ENCODE assay signal across 8 mouse cellular contexts in genomic region chr12:70110375-70111116, GRCm38 (mm10). TPM values are rescaled to one million over a fixed set of nuclear protein-coding genes. Genes with fewer than 3 reads are reported as not detected.
DNase-seq lines count a peak whose midpoint lies in the region; ATAC-seq and TF ChIP-seq lines count a peak whose summit lies in the region.

No protein-coding gene starts in this region.

- H3K27me3 ChIP-seq in spleen, adult 2 months (ENCODE audit: control insufficient read depth, insufficient read depth, low read length) = no peaks in the 10 kb centered on the region
- H3K27me3 ChIP-seq in hindbrain, embryonic 12.5 days = no peaks in the 10 kb centered on the region; the same call in 1 of the 2 replicates
- peaks cover 8% of the 10 kb centered on the region for H3K27me3 ChIP-seq in megakaryocyte, embryonic 14.5 days (replicated peaks)

- peak overlapping the region; percentile 80 for H3K4me3 ChIP-seq in spleen, adult 2 months (ENCODE audit: extremely low read depth, insufficient read depth, insufficient read length)
- peak overlapping the region; percentile 84 for H3K4me3 ChIP-seq in hindbrain, embryonic 12.5 days
- peak overlapping the region; percentile 95 for H3K4me3 ChIP-seq in megakaryocyte, embryonic 14.5 days (replicated peaks)

- peak; percentile 11 for DNase-seq in cerebellum, adult 11 months
- no peak for DNase-seq in cerebellum, postnatal 4 days (ENCODE audit: low spot score in 2 of 2)
- DNase-seq in spleen, adult 2 months (ENCODE audit: low read depth in 1 of 2, low spot score in 2 of 2) = no peak
- DNase-seq in spleen, adult 12 weeks (ENCODE audit: low spot score) = no peak
- DNase-seq in urinary bladder, adult 2 months (ENCODE audit: low spot score) = no peak
- DNase-seq in c-Kit-positive CD71-positive TER-119-positive erythroid progenitor cells, embryonic 14.5 days (ENCODE audit: low spot score) = no peak

- H3K27ac ChIP-seq in spleen, adult 2 months (ENCODE audit: insufficient read depth, low read length) = no peak overlapping the region
- H3K27ac ChIP-seq in hindbrain, embryonic 12.5 days = peak overlapping the region; percentile 93; the same call in 1 of the 2 replicates

- H3K9ac ChIP-seq in hindbrain, embryonic 12.5 days = peak overlapping the region; percentile 91

- no peaks in the 10 kb centered on the region for H3K9me3 ChIP-seq in hindbrain, embryonic 12.5 days (replicated peaks)
- no peaks in the 10 kb centered on the region for H3K9me3 ChIP-seq in megakaryocyte, embryonic 14.5 days

- TF ChIP-seq CTCF in spleen, adult 2 months (IDR thresholded peaks at IDR 0.05; ENCODE audit: extremely low read depth, insufficient read depth, insufficient read length, insufficient replicate concordance) = no peak

- H3K4me2 ChIP-seq in hindbrain, embryonic 12.5 days (replicated peaks) = peak overlapping the region; percentile 86

- WGBS in spleen, adult 2 months = 13% methylated on average over 23 of the region's 23 CpGs
- 13% methylated on average over 23 of the region's 23 CpGs for WGBS in hindbrain, embryonic 12.5 days

- TF ChIP-seq POLR2A in spleen, adult 2 months (IDR thresholded peaks at IDR 0.05; ENCODE audit: low read depth, low read length) = no peak

- no peak for ATAC-seq in hindbrain, embryonic 12.5 days (ENCODE audit: low FRiP score)

- H3K36me3 ChIP-seq in spleen, adult 2 months (ENCODE audit: control insufficient read depth, insufficient read depth, low read length) = no peaks in the 10 kb centered on the region
- H3K36me3 ChIP-seq in hindbrain, embryonic 12.5 days = no peaks in the 10 kb centered on the region
- peaks cover 14% of the 10 kb centered on the region for H3K36me3 ChIP-seq in megakaryocyte, embryonic 14.5 days (replicated peaks; ENCODE audit: low read length)

- H3K4me1 ChIP-seq in spleen, adult 2 months (ENCODE audit: control insufficient read depth, insufficient read depth, insufficient read length) = peaks cover 18% of the 10 kb centered on the region; the same call in 1 of the 2 replicates
- peaks cover 44% of the 10 kb centered on the region for H3K4me1 ChIP-seq in hindbrain, embryonic 12.5 days
- peaks cover 62% of the 10 kb centered on the region for H3K4me1 ChIP-seq in megakaryocyte, embryonic 14.5 days

RNA-seq across cellular contexts. Expression of gene Nin, which starts 3.0 kb away (rescaled TPM):
- polyA plus RNA-seq in spleen, adult 2 months (2012; rRNA removed) = 11.5 and 14.1 TPM in 2 replicates
- 15.7 and 17.0 TPM in 2 replicates for polyA plus RNA-seq in hindbrain, embryonic 12.5 days (2016; fragmentation: Nextera tagmentation; extraction: Ambion mirVana)
- 2.2 and 5.0 TPM in 2 replicates for polyA plus RNA-seq in megakaryocyte, embryonic 14.5 days (2012; ENCODE audit: insufficient read depth, low replicate concordance)
- polyA plus RNA-seq in urinary bladder, adult 2 months (2012; rRNA removed) = 9.5 and 12.5 TPM in 2 replicates

RNA-seq across cellular contexts. Expression of gene Abhd12b, which starts 43.4 kb away (rescaled TPM):
- not detected in 2 replicates for polyA plus RNA-seq in spleen, adult 2 months (2012; rRNA removed)
- polyA plus RNA-seq in hindbrain, embryonic 12.5 days (2016; fragmentation: Nextera tagmentation; extraction: Ambion mirVana) = not detected in 2 replicates
- polyA plus RNA-seq in megakaryocyte, embryonic 14.5 days (2012; ENCODE audit: insufficient read depth, low replicate concordance) = not detected in 2 replicates
- polyA plus RNA-seq in urinary bladder, adult 2 months (2012; rRNA removed) = 0.01 and 0.03 TPM in 2 replicates
